Mouse (Mus musculus): Measurements from ENCODE around the gene Abcc3. TPM values are rescaled to one million over a fixed set of nuclear protein-coding genes. Genes with fewer than 3 reads are reported as not detected.

The Abcc3 gene
- polyA plus RNA-seq, 1 experiment: 0.64 TPM

- peak in 1 of 2 experiments; percentile 46 for DNase-seq
- Histone ChIP-seq H3K27me3 (ENCODE audit: control insufficient read depth, insufficient read depth, low read length) (no peaks in the 10 kb centered on the region), H3K27ac (ENCODE audit: insufficient read depth, low read length) (no peak overlapping the region; the same call in 1 of the 2 replicates), H3K4me3 (replicated peaks; ENCODE audit: insufficient read depth, low read depth, low read length) (peak overlapping the region; percentile 88), H3K4me1 (ENCODE audit: control insufficient read depth, insufficient read depth, low read length) (peaks cover 12% of the 10 kb centered on the region; the same call in 1 of the 2 replicates)
- TF ChIP-seq POLR2A (IDR thresholded peaks at IDR 0.05; ENCODE audit: borderline replicate concordance, insufficient read depth, low read length) (no peak), CTCF (IDR thresholded peaks at IDR 0.05; ENCODE audit: borderline replicate concordance, insufficient read depth, low read depth, low read length) (no peak)
- under 1% methylated on average over 10 of the region's 10 CpGs for WGBS
Measured at GRCm38 (mm10) chr11:94328644-94329025, 64.2 kb downstream of the Abcc3 start.

GRCm38 (mm10) chr11:94327693-94328643 is 64.8 kb downstream of the Abcc3 start, which contains the start of gene Ankrd40:
TSS of gene Ankrd40 (plus strand) at chr11:94328001.
- Histone ChIP-seq H3K4me3 (replicated peaks; ENCODE audit: insufficient read depth, low read depth, low read length) (peak within 1 kb of the TSS; percentile 88), H3K27ac (ENCODE audit: insufficient read depth, low read length) (peak within 1 kb of the TSS; percentile 96), H3K27me3 (ENCODE audit: control insufficient read depth, insufficient read depth, low read length) (no peaks in the 10 kb centered on the region), H3K4me1 (ENCODE audit: control insufficient read depth, insufficient read depth, low read length) (peaks cover 12% of the 10 kb centered on the region; the same call in 1 of the 2 replicates)
- DNase-seq: peak; percentile 98
- WGBS: 1% methylated on average over 74 of the region's 78 CpGs
- TF ChIP-seq POLR2A (IDR thresholded peaks at IDR 0.05; ENCODE audit: borderline replicate concordance, insufficient read depth, low read length) (peak; percentile 88; the same call in 1 of the 2 replicates), CTCF (IDR thresholded peaks at IDR 0.05; ENCODE audit: borderline replicate concordance, insufficient read depth, low read depth, low read length) (no peak)

- Histone ChIP-seq H3K27me3 (ENCODE audit: control insufficient read depth, insufficient read depth, low read length) (no peaks in the 10 kb centered on the region), H3K4me3 (replicated peaks; ENCODE audit: insufficient read depth, low read depth, low read length) (peak overlapping the region; percentile 3), H3K27ac (ENCODE audit: insufficient read depth, low read length) (peak overlapping the region; percentile 78), H3K4me1 (ENCODE audit: control insufficient read depth, insufficient read depth, low read length) (peaks cover 12% of the 10 kb centered on the region; the same call in 1 of the 2 replicates)
- TF ChIP-seq CTCF (IDR thresholded peaks at IDR 0.05; ENCODE audit: borderline replicate concordance, insufficient read depth, low read depth, low read length) (no peak), POLR2A (IDR thresholded peaks at IDR 0.05; ENCODE audit: borderline replicate concordance, insufficient read depth, low read length) (peak; percentile 52; the same call in 1 of the 2 replicates)
- under 1% methylated on average over 10 of the region's 10 CpGs for WGBS
- peak; percentile 75 to 88 for DNase-seq
Measured at GRCm38 (mm10) chr11:94326961-94327411, 65.8 kb downstream of the Abcc3 start.

GRCm38 (mm10) chr11:94324618-94325017 is 68.2 kb downstream of the Abcc3 start:
- no peak overlapping the region for H3K27ac ChIP-seq (ENCODE audit: insufficient read depth, low read length)
- DNase-seq: no peak
- H3K4me1 ChIP-seq (ENCODE audit: control insufficient read depth, insufficient read depth, low read length): peaks cover 5% of the 10 kb centered on the region; the same call in 1 of the 2 replicates
- no peaks in the 10 kb centered on the region for H3K27me3 ChIP-seq (ENCODE audit: control insufficient read depth, insufficient read depth, low read length)
- H3K4me3 ChIP-seq (replicated peaks; ENCODE audit: insufficient read depth, low read depth, low read length): no peak overlapping the region
- no peak for TF ChIP-seq POLR2A (IDR thresholded peaks at IDR 0.05; ENCODE audit: borderline replicate concordance, insufficient read depth, low read length)
- no peak for TF ChIP-seq CTCF (IDR thresholded peaks at IDR 0.05; ENCODE audit: borderline replicate concordance, insufficient read depth, low read depth, low read length)
- WGBS: 88% methylated on average over 5 of the region's 5 CpGs

- Histone ChIP-seq H3K4me3 (replicated peaks; ENCODE audit: insufficient read depth, low read depth, low read length) (no peak overlapping the region), H3K27me3 (ENCODE audit: control insufficient read depth, insufficient read depth, low read length) (no peaks in the 10 kb centered on the region), H3K4me1 (ENCODE audit: control insufficient read depth, insufficient read depth, low read length) (peaks cover 5% of the 10 kb centered on the region; the same call in 1 of the 2 replicates), H3K27ac (ENCODE audit: insufficient read depth, low read length) (no peak overlapping the region)
- 75% methylated on average over 5 of the region's 5 CpGs for WGBS
- TF ChIP-seq CTCF (IDR thresholded peaks at IDR 0.05; ENCODE audit: borderline replicate concordance, insufficient read depth, low read depth, low read length): no peak
- TF ChIP-seq POLR2A (IDR thresholded peaks at IDR 0.05; ENCODE audit: borderline replicate concordance, insufficient read depth, low read length): no peak
- DNase-seq: no peak
Measured at GRCm38 (mm10) chr11:94323271-94323925, 69.4 kb downstream of the Abcc3 start.

GRCm38 (mm10) chr11:94322636-94323035 is 70.2 kb downstream of the Abcc3 start:
- Histone ChIP-seq H3K27ac (ENCODE audit: insufficient read depth, low read length) (peak overlapping the region; percentile 67; the same call in 1 of the 2 replicates), H3K27me3 (ENCODE audit: control insufficient read depth, insufficient read depth, low read length) (no peaks in the 10 kb centered on the region), H3K4me1 (ENCODE audit: control insufficient read depth, insufficient read depth, low read length) (peaks cover 5% of the 10 kb centered on the region; the same call in 1 of the 2 replicates), H3K4me3 (replicated peaks; ENCODE audit: insufficient read depth, low read depth, low read length) (no peak overlapping the region)
- DNase-seq: no peak
- WGBS: 54% methylated on average over 5 of the region's 5 CpGs
- TF ChIP-seq CTCF (IDR thresholded peaks at IDR 0.05; ENCODE audit: borderline replicate concordance, insufficient read depth, low read depth, low read length): no peak
- no peak for TF ChIP-seq POLR2A (IDR thresholded peaks at IDR 0.05; ENCODE audit: borderline replicate concordance, insufficient read depth, low read length)

GRCm38 (mm10) chr11:94321931-94322400 is 70.8 kb downstream of the Abcc3 start, which contains the start of gene Luc7l3:
TSS of gene Luc7l3 (minus strand) at chr11:94321988.
- TF ChIP-seq CTCF (IDR thresholded peaks at IDR 0.05; ENCODE audit: borderline replicate concordance, insufficient read depth, low read depth, low read length) (no peak), POLR2A (IDR thresholded peaks at IDR 0.05; ENCODE audit: borderline replicate concordance, insufficient read depth, low read length) (peak; percentile 89; the same call in 1 of the 2 replicates)
- Histone ChIP-seq H3K4me3 (replicated peaks; ENCODE audit: insufficient read depth, low read depth, low read length) (peak within 1 kb of the TSS; percentile 89), H3K4me1 (ENCODE audit: control insufficient read depth, insufficient read depth, low read length) (peaks cover 5% of the 10 kb centered on the region; the same call in 1 of the 2 replicates), H3K27ac (ENCODE audit: insufficient read depth, low read length) (peak within 1 kb of the TSS; percentile 80), H3K27me3 (ENCODE audit: control insufficient read depth, insufficient read depth, low read length) (no peaks in the 10 kb centered on the region)
- WGBS: 1% methylated on average over 36 of the region's 36 CpGs
- peak; percentile 95 to 96 for DNase-seq
